Mouse (Mus musculus) bone marrow, adult 2 months (tissue): Measurements from ENCODE around the gene Sprr2b. TPM values are rescaled to one million over a fixed set of nuclear protein-coding genes. Genes with fewer than 3 reads are reported as not detected.
"Not testable (repeated sequence)": the region's sequence is repeated elsewhere in the genome, so short reads cannot be mapped to it uniquely, and the experiment has no call there.

Source experiments
- H3K27ac ChIP-seq: fragments of 200-500 bp; 2 replicates; pipeline ENCODE4 v1.5.1; 2012; ENCODE audit warnings: low read depth, mild to moderate bottlenecking, control low read depth, inconsistent platforms, low read length; ENCODE audit not compliant: control insufficient read depth, poor library complexity, insufficient read depth
- H3K4me1 ChIP-seq: fragments of 200-500 bp; 2 replicates; pipeline ENCODE4 v1.6.1; 2011; ENCODE audit warnings: low read length; ENCODE audit not compliant: control insufficient read depth, insufficient read depth
- H3K4me3 ChIP-seq: fragments of 200-500 bp; replicated peaks from 2 replicates; pipeline ENCODE3; 2011; ENCODE audit warnings: mild to moderate bottlenecking, low read depth, low read length, control low read depth; ENCODE audit not compliant: control insufficient read depth
- CTCF ChIP-seq: fragments of 200-500 bp; IDR thresholded peaks from 2 replicates; pipeline ENCODE4 v1.5.1; 2011; ENCODE audit warnings: low read length, control low read depth; ENCODE audit not compliant: control insufficient read depth, insufficient read depth
- POLR2A ChIP-seq: fragments of 200-500 bp; IDR thresholded peaks from 2 replicates; pipeline ENCODE4 v1.6.1; 2011; ENCODE audit warnings: low read depth, mild to moderate bottlenecking, control low read depth, low read length, borderline replicate concordance; ENCODE audit not compliant: control insufficient read depth
- WGBS: fragments of 180-500 bp; shearing (Covaris S2); methylation state at CpG from one replicate; pipeline ENCODE4 v1.1.7; 2018; 5-methylcytosine and 5-hydroxymethylcytosine counted together
- polyA plus RNA-seq: library from polyadenylated mRNA; stranded (reverse); fragments of >200 nt; gene quantifications from 2 replicates; pipeline ENCODE4 v1.2.4, GENCODE M21; 2011; ENCODE audit warnings: low replicate concordance; ENCODE audit not compliant: missing spikeins, insufficient read depth, insufficient read length

The Sprr2b gene
- not detected in 2 replicates for polyA plus RNA-seq

GRCm38 (mm10) chr3:92316320-92316719, at the start of gene Sprr2b:
TSS of gene Sprr2b (plus strand) at chr3:92316620.
- Histone ChIP-seq H3K4me3 (no peak within 1 kb of the TSS), H3K4me1 (no peaks in the 10 kb centered on the region), H3K27ac (no peak within 1 kb of the TSS)
- no peak for TF ChIP-seq POLR2A
- 64% methylated on average over 2 of the region's 2 CpGs for WGBS

GRCm38 (mm10) chr3:92271414-92271985, 44.9 kb upstream of the Sprr2b start:
- no CpG with 5 or more reads among the region's 4 CpGs for WGBS
- H3K4me3 ChIP-seq, H3K4me1 ChIP-seq, H3K27ac ChIP-seq: not testable (repeated sequence)

- not testable (repeated sequence) for H3K4me1 ChIP-seq, H3K4me3 ChIP-seq, H3K27ac ChIP-seq
Measured at GRCm38 (mm10) chr3:92273504-92273903, 42.9 kb upstream of the Sprr2b start.

GRCm38 (mm10) chr3:92274018-92274417, 42.4 kb upstream of the Sprr2b start:
- no CpG with 5 or more reads among the region's 1 CpGs for WGBS
- not testable (repeated sequence) for H3K27ac ChIP-seq

GRCm38 (mm10) chr3:92279663-92280062, 36.8 kb upstream of the Sprr2b start:
- H3K27ac ChIP-seq, H3K4me3 ChIP-seq, H3K4me1 ChIP-seq: not testable (repeated sequence)

More at GRCm38 (mm10) chr3:92274018-92274417, 42.4 kb upstream of the Sprr2b start:
- not testable (repeated sequence) for H3K4me1 ChIP-seq, H3K4me3 ChIP-seq

GRCm38 (mm10) chr3:92280963-92281606, 35.3 kb upstream of the Sprr2b start:
- not testable (repeated sequence) for H3K4me1 ChIP-seq, H3K4me3 ChIP-seq, H3K27ac ChIP-seq
- WGBS, result 72% methylated on average over 5 of the region's 12 CpGs

GRCm38 (mm10) chr3:92285101-92285500, 31.3 kb upstream of the Sprr2b start, which contains the start of gene Sprr2a3:
TSS of gene Sprr2a3 (plus strand) at chr3:92285417.
- H3K27ac ChIP-seq, H3K4me1 ChIP-seq, H3K4me3 ChIP-seq: not testable (repeated sequence)
- WGBS, result 74% methylated on average over 1 of the region's 1 CpGs

GRCm38 (mm10) chr3:92288489-92288888, 27.9 kb upstream of the Sprr2b start:
- H3K4me3 ChIP-seq, H3K4me1 ChIP-seq, H3K27ac ChIP-seq: not testable (repeated sequence)
- whole genome bisulfite sequencing, result 70% methylated on average over 5 of the region's 6 CpGs

GRCm38 (mm10) chr3:92307406-92307805, 9.0 kb upstream of the Sprr2b start:
- 64% methylated on average over 1 of the region's 1 CpGs for WGBS
- Histone ChIP-seq H3K27ac (no peak overlapping the region), H3K4me3 (no peak overlapping the region), H3K4me1 (no peaks in the 10 kb centered on the region)
- TF ChIP-seq CTCF, result no peak
- TF ChIP-seq POLR2A, result no peak

GRCm38 (mm10) chr3:92317384-92317783, 964 bp downstream of the Sprr2b start:
- TF ChIP-seq POLR2A (no peak), CTCF (no peak)
- H3K27ac ChIP-seq, result no peak overlapping the region
- WGBS, result 84% methylated on average over 2 of the region's 2 CpGs
- H3K4me1 ChIP-seq, result no peaks in the 10 kb centered on the region
- H3K4me3 ChIP-seq, result no peak overlapping the region
